Mouse (Mus musculus) ES-Bruce4 (cell line): ENCODE measurements around the gene Tm7sf3.
A peak's percentile ranks its signal among the peaks of the same experiment; 100 is the strongest.

Experiments
- CTCF ChIP-seq: IDR thresholded peaks from one replicate; pipeline ENCODE4 v1.8.1; 2011; ENCODE audit warnings: low read depth, low read length
- POLR2A ChIP-seq: IDR thresholded peaks from one replicate; pipeline ENCODE4 v1.8.1; 2011; ENCODE audit warnings: low read length; ENCODE audit not compliant: insufficient read depth

DNA sequence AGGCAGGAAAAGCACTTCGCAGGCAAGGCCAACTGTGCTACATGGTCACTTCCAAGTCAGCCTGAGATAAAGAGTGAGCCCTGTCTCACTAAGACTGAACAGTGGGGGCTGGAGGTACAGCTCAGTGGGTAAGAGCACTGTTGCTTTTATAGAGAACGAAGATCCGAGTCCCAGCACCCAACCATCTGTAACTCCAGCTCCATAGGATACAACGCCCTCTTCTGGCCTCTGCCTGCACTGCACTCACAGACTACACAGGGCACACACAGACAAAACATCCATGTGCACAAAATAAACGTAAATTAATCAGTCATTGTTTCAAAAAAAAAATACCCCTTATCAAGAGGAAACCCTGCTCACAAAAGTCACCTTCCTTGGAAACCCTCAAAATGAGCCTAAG lies 28.7 kb downstream of the Tm7sf3 start:
- peak; percentile 42 for TF ChIP-seq CTCF
- no peak for TF ChIP-seq POLR2A
